Mouse (Mus musculus) kidney, adult 9 months (tissue): Measurements from ENCODE around the gene Banp.

Source experiments
- DNase-seq: peaks from one replicate; pipeline ENCODE4 v3.0.0; 2022

Banp gene

GRCm38 (mm10) chr8:121952122-121952521 lies 2.6 kb downstream of the Banp start:
- no peak for DNase-seq

GRCm38 (mm10) chr8:121952800-121953199 lies 3.2 kb downstream of the Banp start:
- peak; percentile 70 for DNase-seq

GRCm38 (mm10) chr8:121953821-121954545 lies 4.4 kb downstream of the Banp start:
- no peak for DNase-seq

- no peak for DNase-seq
Observed at GRCm38 (mm10) chr8:121954981-121955555, 5.5 kb downstream of the Banp start.

GRCm38 (mm10) chr8:121955825-121956500 lies 6.4 kb downstream of the Banp start:
- DNase-seq, result no peak

GRCm38 (mm10) chr8:121958395-121958794 lies 8.8 kb downstream of the Banp start:
- DNase-seq, result no peak

- DNase-seq, result no peak
Observed at GRCm38 (mm10) chr8:121962892-121963291, 13.3 kb downstream of the Banp start.

- DNase-seq, result no peak
Observed at GRCm38 (mm10) chr8:121964716-121965512, 15.4 kb downstream of the Banp start.

- no peak for DNase-seq
Observed at GRCm38 (mm10) chr8:121966110-121966509, 16.6 kb downstream of the Banp start.

- DNase-seq, result no peak
Observed at GRCm38 (mm10) chr8:121966714-121967448, 17.3 kb downstream of the Banp start.

GRCm38 (mm10) chr8:121967977-121968376 lies 18.4 kb downstream of the Banp start:
- DNase-seq, result peak; percentile 62

- no peak for DNase-seq
Observed at GRCm38 (mm10) chr8:121968542-121968941, 19.0 kb downstream of the Banp start.

- DNase-seq, result no peak
Observed at GRCm38 (mm10) chr8:121970225-121970624, 20.7 kb downstream of the Banp start.

- DNase-seq, result no peak
Observed at GRCm38 (mm10) chr8:121971488-121972058, 22.0 kb downstream of the Banp start.

GRCm38 (mm10) chr8:121973906-121974305 lies 24.4 kb downstream of the Banp start:
- DNase-seq, result no peak

GRCm38 (mm10) chr8:121977819-121978590 lies 28.5 kb downstream of the Banp start:
- DNase-seq, result peak; percentile 65

- DNase-seq, result no peak
Observed at GRCm38 (mm10) chr8:121978670-121979069, 29.1 kb downstream of the Banp start.

- DNase-seq, result peak; percentile 78
Observed at GRCm38 (mm10) chr8:121980792-121981519, 31.4 kb downstream of the Banp start.

GRCm38 (mm10) chr8:121981520-121981895 lies 32.0 kb downstream of the Banp start:
- DNase-seq, result peak; percentile 93

- DNase-seq, result no peak
Observed at GRCm38 (mm10) chr8:121985673-121986072, 36.1 kb downstream of the Banp start.

GRCm38 (mm10) chr8:121987892-121988291 lies 38.3 kb downstream of the Banp start:
- no peak for DNase-seq
